Mouse (Mus musculus): ENCODE results near the gene Stx18. TPM values are rescaled to one million over a fixed set of nuclear protein-coding genes. Genes with fewer than 3 reads are reported as not detected.
A peak's percentile ranks its signal among the peaks of the same experiment; 100 is the strongest.

The Stx18 gene
- 10 to 100 TPM; 22.2 to 97.0 (median 74.1) TPM for total RNA-seq (2018; cell fraction: chromatin; rRNA removed)
- total RNA-seq (2018; cell fraction: cytosol; rRNA removed) = 10 to 100 TPM; 19.0 to 36.3 (median 28.1) TPM
- 10 to 100 TPM; 10.8 to 50.1 (median 36.8) TPM for total RNA-seq (2018; cell fraction: nucleus; rRNA removed)
- polyA plus RNA-seq (2018) = 19.4 to 32.7 TPM (median 21.8 TPM) in 3 replicates

DNA sequence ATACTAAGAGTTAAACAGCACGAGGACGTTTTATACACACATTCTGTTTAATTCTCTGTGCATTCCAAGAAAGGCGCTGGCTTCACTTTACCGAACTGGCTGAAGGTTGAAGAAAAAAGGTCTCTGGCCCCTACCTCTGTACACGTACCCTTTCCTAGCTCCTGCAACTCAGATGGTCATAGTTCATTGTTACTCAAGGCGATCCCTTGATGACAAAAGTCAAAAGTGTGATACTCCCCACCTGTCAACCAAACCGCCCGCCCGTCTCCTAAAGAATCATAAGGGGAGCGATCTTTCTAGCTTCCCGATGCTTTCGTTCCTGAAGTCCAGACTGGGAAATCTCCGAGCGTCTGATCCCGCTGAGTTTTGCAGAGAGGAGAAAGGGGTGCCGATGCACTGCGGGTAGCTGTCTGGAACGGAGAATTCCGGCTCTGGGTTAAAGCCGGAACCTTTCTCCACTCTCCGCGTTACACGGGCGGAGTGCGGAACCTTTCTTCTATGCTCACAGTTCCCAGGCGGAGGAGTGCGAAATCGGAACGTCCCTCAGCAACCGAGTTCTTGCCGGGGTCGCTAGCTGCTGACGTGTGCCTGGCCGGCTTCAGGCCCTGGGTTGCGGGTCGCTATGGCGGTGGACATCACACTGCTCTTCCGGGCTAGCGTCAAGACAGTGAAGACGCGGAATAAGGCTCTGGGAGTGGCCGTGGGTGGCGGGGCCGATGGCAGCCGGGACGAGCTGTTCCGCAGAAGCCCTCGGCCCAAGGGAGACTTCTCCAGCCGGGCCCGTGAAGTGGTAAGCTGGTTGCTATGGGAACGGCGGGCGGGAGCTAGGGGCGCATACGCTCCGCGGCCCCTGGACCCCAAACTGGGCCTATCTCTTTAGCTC is at the start of gene Stx18:
Stx18 (plus strand) TSS at position 33 of the 883 bp plus-strand sequence.
- under 1% methylated on average over 57 of the region's 57 CpGs for WGBS (ENCODE audit: missing documents)
- peak within 1 kb of the TSS; percentile 87 for H3K4me3 ChIP-seq (ENCODE audit: inconsistent target)
- no peaks in the 10 kb centered on the region for H3K36me3 ChIP-seq (ENCODE audit: inconsistent target)
- H3K27ac ChIP-seq = peak within 1 kb of the TSS; percentile 12
- peaks cover 45% of the 10 kb centered on the region for H3K79me2 ChIP-seq (ENCODE audit: inconsistent target)

DNA sequence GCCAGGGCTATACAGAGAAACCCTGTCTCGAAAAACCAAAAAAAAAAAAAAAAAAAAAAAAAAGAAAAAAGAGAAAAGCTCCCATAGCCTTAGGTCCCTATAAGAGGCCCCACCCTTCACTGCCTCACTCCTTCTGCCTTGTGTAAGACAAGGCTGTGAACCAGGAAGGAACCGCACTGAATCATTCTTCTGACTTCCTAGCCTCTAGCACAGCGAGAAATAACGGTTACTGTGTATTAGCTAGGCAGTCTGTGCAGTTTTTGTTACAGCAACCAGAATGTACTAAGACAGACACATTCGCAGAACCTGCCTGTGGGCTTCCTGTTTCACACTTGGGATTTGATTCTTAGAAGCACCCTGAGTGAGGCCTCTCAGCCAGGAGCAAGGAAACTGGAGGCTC is 46.2 kb upstream of the Stx18 start:
- 37% methylated on average over 4 of the region's 5 CpGs for WGBS (ENCODE audit: missing documents)
- H3K4me3 ChIP-seq (ENCODE audit: inconsistent target) = no peak overlapping the region
- no peak overlapping the region for H3K27ac ChIP-seq
- H3K36me3 ChIP-seq (ENCODE audit: inconsistent target) = no peaks in the 10 kb centered on the region
- H3K79me2 ChIP-seq (ENCODE audit: inconsistent target) = no peaks in the 10 kb centered on the region

DNA sequence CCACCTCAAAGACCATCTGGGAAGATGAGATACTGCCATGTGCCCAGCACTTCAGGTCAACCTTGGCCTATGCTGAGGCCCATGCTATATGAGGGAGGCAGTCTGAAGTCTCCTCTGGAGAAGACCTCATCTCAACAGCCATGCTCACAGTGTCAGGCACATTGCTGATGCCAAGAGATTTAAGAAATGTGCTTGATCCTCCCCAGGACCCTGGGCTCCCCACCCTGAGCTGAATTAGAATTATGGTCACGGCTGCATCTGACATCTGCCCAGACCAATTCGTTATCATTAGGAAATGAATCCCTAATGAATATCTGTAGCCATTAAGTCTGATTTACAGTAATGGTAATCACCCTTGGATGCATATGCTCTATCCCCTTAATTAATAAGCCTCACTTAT is 39.7 kb upstream of the Stx18 start:
- no peak overlapping the region for H3K27ac ChIP-seq
- H3K4me3 ChIP-seq (ENCODE audit: inconsistent target) = no peak overlapping the region
- WGBS (ENCODE audit: missing documents) = 100% methylated on average over 2 of the region's 2 CpGs
- H3K36me3 ChIP-seq (ENCODE audit: inconsistent target) = no peaks in the 10 kb centered on the region
- no peaks in the 10 kb centered on the region for H3K79me2 ChIP-seq (ENCODE audit: inconsistent target)

DNA sequence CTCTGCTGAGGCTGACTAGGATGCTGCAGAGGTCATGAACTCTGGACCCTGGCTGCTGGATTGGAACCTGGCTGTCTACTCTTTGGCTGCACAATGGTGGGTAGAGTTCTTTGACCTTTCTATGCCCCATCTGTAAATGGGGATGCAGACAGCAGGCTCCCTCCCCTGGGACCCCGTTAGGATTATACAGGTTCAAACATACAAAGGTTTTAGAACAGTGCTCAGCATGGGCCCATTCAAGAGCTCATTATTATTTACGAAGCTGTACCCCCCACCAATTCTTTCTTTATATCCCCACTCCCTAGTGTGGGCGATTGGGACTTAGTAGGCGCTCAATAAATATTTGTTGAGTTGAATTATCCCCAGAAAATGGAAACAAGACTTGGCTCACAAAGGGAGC is 36.0 kb upstream of the Stx18 start:
- WGBS (ENCODE audit: missing documents) = 71% methylated on average over 4 of the region's 4 CpGs
- Histone ChIP-seq H3K27ac (no peak overlapping the region), H3K4me3 (ENCODE audit: inconsistent target) (no peak overlapping the region), H3K36me3 (ENCODE audit: inconsistent target) (no peaks in the 10 kb centered on the region), H3K79me2 (ENCODE audit: inconsistent target) (no peaks in the 10 kb centered on the region)

DNA sequence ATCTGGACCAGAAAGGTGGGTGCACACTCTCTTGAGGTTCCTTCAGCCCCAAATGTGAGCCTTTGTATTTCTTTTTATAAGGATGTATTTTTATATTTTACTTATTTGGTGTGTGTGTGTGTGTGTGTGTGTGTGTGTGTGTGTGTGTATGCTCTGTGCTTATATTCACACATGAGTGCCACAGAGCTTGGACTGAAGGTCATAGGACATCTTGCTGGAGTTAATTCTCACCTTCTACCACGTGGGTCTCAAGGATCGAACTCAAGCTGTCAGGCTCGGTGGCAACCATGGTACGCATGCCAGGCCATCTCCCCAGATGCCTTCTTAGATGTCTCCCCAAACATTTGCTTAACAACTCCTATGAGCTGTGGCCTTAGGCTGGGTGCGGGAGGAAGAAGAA is 33.8 kb upstream of the Stx18 start:
- Histone ChIP-seq H3K36me3 (ENCODE audit: inconsistent target) (no peaks in the 10 kb centered on the region), H3K79me2 (ENCODE audit: inconsistent target) (no peaks in the 10 kb centered on the region), H3K4me3 (ENCODE audit: inconsistent target) (no peak overlapping the region), H3K27ac (no peak overlapping the region)
- WGBS (ENCODE audit: missing documents) = 92% methylated on average over 5 of the region's 5 CpGs

DNA sequence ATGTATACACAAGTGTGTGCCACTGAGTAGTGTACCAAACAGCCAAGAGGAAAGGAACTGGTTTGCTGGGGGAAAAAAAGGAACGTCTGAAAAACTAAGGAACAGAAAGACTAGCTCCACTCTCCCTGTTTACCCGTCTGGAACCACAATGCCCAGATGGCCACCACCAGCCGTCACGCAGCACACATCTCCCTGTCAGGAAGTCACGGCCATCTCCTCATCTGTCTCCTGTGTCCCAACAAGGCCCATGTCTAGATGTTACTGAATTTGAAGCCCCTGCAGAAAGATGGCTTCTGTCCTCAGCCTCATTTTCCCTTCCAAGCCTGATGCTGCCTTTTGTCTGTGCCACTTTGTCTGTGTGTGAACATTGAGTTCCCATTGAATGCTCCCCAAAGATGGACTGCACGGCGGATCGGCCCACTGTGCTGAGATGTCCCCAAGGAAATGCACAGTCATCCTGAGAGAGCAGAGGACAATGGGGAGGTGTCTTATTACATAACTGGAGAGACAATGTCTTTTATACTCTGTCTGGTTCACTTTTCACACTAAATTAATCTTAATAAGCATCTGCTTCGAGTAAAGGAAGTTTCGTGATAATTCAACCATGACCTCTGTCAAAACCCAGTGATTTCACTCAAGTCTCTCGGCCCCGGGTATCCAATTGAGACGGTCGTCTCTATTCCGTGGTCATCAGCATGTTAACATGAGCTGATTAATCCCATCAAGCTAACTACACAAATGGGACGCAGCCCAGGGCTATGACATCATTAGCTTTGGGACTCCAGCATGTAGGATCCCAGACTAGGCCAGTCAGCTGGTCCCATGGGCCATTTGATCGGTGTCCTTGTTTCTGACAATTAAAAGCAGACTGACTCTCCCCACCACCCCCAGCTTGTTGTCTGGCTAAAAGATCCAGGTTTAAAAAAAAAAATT is 31.9 kb upstream of the Stx18 start:
- Histone ChIP-seq H3K27ac (no peak overlapping the region), H3K4me3 (ENCODE audit: inconsistent target) (no peak overlapping the region), H3K36me3 (ENCODE audit: inconsistent target) (no peaks in the 10 kb centered on the region), H3K79me2 (ENCODE audit: inconsistent target) (no peaks in the 10 kb centered on the region)
- 84% methylated on average over 17 of the region's 17 CpGs for WGBS (ENCODE audit: missing documents)

DNA sequence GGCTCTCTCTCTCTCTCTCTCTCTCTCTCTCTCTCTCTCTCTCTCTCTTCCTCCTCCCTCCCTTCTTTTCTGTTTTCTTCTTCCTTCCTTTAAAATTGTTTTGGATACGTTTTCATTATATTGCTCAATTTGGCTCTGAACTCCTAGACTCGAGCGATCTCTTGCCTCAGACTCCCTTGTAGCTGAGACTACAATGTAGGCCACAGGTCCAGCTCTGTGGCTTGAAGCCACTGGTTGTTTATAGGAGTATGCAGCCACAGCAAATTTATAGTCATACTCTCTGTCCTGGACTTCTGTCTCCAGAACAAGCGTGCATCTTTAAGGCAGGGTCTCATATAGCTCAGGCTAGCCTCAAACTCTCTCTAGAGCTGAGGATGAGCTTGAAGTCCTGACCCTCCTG is 29.5 kb upstream of the Stx18 start:
- Histone ChIP-seq H3K4me3 (ENCODE audit: inconsistent target) (no peak overlapping the region), H3K36me3 (ENCODE audit: inconsistent target) (no peaks in the 10 kb centered on the region), H3K27ac (no peak overlapping the region), H3K79me2 (ENCODE audit: inconsistent target) (no peaks in the 10 kb centered on the region)
- WGBS (ENCODE audit: missing documents) = 86% methylated on average over 4 of the region's 4 CpGs

DNA sequence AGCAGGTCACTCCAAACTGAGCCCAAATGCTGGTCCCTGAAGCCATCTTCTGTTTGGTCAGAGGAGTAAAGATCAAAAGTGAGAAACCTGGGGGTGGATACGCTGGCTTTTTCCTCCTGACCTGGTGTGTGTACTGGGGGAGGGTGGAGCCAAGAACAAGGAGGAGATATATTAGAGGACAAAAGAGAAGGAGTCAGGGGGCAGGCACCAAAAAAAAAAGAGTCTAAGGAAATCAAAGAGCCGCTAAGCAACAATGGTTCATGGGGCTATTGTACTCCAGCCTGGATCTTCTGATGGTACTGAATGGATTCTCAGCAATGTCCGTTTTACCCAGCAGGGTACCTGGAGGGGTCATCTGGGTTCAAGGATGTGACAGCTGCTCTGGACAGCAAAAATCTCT is 23.6 kb upstream of the Stx18 start:
- Histone ChIP-seq H3K36me3 (ENCODE audit: inconsistent target) (no peaks in the 10 kb centered on the region), H3K79me2 (ENCODE audit: inconsistent target) (no peaks in the 10 kb centered on the region), H3K4me3 (ENCODE audit: inconsistent target) (no peak overlapping the region), H3K27ac (no peak overlapping the region)
- WGBS (ENCODE audit: missing documents) = 80% methylated on average over 3 of the region's 3 CpGs

DNA sequence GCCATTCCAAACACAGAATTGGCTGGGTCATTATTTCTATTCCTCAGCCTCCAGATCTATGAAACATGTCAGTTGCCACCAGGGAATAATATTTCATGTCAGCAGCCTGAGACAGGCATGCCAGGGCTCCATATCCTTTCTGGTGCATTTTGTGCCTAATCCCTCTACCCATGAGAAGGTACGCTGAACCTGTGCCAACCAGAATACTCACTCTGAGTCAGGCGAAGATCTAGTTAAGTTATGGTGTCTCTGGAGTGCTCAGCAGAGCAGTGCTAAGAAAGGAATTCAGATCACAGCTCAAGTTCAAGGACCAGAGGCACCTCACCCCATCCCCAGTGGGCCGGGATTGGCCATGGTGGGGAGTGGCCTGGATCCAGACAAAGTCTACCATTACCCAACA is 21.6 kb upstream of the Stx18 start:
- no peak overlapping the region for H3K27ac ChIP-seq
- WGBS (ENCODE audit: missing documents) = 88% methylated on average over 3 of the region's 3 CpGs
- H3K4me3 ChIP-seq (ENCODE audit: inconsistent target) = no peak overlapping the region
- H3K36me3 ChIP-seq (ENCODE audit: inconsistent target) = no peaks in the 10 kb centered on the region
- H3K79me2 ChIP-seq (ENCODE audit: inconsistent target) = no peaks in the 10 kb centered on the region

DNA sequence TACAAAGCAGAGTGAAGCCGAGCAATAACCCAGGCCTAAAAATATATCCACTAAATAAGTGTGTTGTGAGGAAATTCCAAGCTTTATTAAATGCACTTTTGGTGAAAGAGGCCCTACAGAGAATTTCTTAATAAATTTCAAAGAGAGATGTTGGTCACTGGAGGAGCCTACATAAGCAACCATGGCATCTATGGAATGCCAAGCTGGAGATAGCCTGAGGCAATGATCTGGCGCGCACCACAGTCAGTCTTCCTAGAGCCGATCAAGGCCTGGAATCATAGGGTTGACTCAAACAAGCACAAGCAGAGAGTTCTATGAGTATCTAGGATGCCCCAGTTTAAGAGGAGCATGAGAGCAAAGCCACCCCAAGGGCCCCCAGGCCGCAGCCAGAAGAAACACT is 10.9 kb upstream of the Stx18 start:
- Histone ChIP-seq H3K27ac (no peak overlapping the region), H3K79me2 (ENCODE audit: inconsistent target) (no peaks in the 10 kb centered on the region), H3K4me3 (ENCODE audit: inconsistent target) (no peak overlapping the region), H3K36me3 (ENCODE audit: inconsistent target) (no peaks in the 10 kb centered on the region)
- WGBS (ENCODE audit: missing documents) = 86% methylated on average over 5 of the region's 5 CpGs

DNA sequence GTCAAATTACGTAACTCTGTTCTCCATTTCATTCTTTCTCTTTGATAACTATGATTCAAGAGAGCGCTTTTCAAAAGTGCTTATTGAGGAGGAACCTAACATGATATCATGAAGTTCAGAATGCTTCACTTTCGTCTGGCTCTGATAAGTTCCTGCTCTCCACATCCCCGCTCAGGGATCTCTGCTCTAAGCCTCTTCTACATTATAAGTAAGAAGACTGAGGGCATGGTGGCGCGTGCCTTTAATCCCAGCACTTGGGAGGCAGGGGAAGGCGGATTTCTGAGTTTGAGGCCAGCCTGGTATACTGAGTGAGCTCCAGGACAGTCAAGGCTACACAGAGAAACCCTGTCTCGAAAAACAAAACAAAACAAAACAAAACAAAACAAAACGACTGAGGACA is 268 bp upstream of the Stx18 start:
- WGBS (ENCODE audit: missing documents) = 20% methylated on average over 9 of the region's 9 CpGs

DNA sequence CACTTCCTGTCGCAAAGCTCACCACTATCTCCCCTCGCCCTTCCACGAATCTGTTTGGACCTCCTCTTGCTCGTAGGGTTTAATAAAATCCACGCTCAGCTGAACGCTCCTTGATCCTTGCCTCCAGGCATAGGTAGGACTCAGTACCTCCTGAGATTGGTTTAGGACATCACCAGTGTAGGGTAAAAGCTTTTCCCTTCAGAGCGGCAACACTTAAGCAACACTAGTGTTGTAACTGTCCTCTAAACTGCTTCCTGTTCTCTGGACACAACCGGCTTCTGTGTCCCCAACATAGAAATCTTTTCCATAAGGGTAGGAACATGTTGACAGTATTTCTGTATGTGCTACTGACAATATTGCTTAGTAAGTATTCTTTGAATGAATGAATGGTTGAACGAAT is 1.3 kb downstream of the Stx18 start:
- H3K27ac ChIP-seq = peak overlapping the region; percentile 12; the same call in 1 of the 2 replicates

More for the DNA sequence above, 268 bp upstream of the Stx18 start:
- H3K36me3 ChIP-seq (ENCODE audit: inconsistent target) = no peaks in the 10 kb centered on the region
- H3K4me3 ChIP-seq (ENCODE audit: inconsistent target) = peak overlapping the region; percentile 87
- peaks cover 40% of the 10 kb centered on the region for H3K79me2 ChIP-seq (ENCODE audit: inconsistent target)
- H3K27ac ChIP-seq = no peak overlapping the region

DNA sequence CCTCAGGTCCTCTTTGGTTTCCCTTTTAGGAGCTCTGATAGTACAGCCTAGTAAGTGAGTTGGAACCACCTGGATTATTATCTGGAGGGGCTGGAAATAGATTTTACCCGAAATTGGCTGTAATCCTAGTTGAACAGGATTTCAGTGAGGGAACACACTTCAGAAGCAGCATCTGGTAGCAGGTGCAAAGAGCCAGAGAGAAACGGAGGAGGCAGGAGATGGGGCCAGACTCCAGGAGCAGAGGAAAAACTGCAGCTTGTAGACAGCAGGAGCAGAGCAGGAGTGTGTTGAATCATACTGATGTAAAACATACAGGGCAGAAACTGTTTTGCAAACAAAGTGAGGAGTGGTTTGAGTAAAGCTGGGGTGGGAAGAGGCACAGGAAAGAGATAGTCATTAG is 6.4 kb downstream of the Stx18 start:
- Histone ChIP-seq H3K79me2 (ENCODE audit: inconsistent target) (peaks cover 73% of the 10 kb centered on the region), H3K36me3 (ENCODE audit: inconsistent target) (no peaks in the 10 kb centered on the region), H3K4me3 (ENCODE audit: inconsistent target) (no peak overlapping the region), H3K27ac (no peak overlapping the region)
- 91% methylated on average over 2 of the region's 2 CpGs for whole genome bisulfite sequencing (ENCODE audit: missing documents)

More for the DNA sequence above, 1.3 kb downstream of the Stx18 start:
- Histone ChIP-seq H3K79me2 (ENCODE audit: inconsistent target) (peaks cover 47% of the 10 kb centered on the region), H3K36me3 (ENCODE audit: inconsistent target) (no peaks in the 10 kb centered on the region), H3K4me3 (ENCODE audit: inconsistent target) (peak overlapping the region; percentile 87)
- WGBS (ENCODE audit: missing documents) = 16% methylated on average over 9 of the region's 9 CpGs

DNA sequence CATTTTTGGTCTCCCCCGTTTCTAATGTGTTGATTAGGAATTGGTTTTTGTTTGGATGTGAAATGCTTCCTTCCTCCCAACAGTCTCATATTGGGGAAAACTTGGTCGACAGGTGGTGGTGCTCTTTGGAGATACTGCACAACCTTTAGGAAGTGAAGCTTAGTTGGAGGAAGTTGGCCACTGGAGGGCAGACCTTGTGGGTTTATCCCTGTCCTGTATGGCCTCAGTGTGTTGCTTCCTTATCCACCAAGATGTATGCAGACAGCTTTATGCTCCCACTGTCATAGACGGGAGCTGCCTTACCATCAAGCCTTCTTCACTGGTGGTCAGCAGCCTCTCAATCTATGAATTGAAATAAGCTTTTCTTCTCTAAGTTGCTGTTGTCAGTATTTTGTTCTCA is 9.6 kb downstream of the Stx18 start:
- Histone ChIP-seq H3K4me3 (ENCODE audit: inconsistent target) (no peak overlapping the region), H3K79me2 (ENCODE audit: inconsistent target) (peaks cover 62% of the 10 kb centered on the region; the same call in 1 of the 2 replicates), H3K27ac (no peak overlapping the region), H3K36me3 (ENCODE audit: inconsistent target) (no peaks in the 10 kb centered on the region)
- 28% methylated on average over 3 of the region's 3 CpGs for WGBS (ENCODE audit: missing documents)
